Mouse (Mus musculus): ENCODE results near the gene Tecr. TPM values are rescaled to one million over a fixed set of nuclear protein-coding genes. Genes with fewer than 3 reads are reported as not detected.
"Not testable (repeated sequence)": the region's sequence is repeated elsewhere in the genome, so short reads cannot be mapped to it uniquely, and the experiment has no call there.

Gene Tecr
- total and polyA plus RNA-seq, 2 experiments from 2014 or later = 327 to 380 TPM

GRCm38 (mm10) chr8:83575561-83576515 is 31.9 kb downstream of the Tecr start:
- 47% methylated on average over 17 of the region's 17 CpGs for WGBS
- Histone ChIP-seq H3K36me3 (replicated peaks; ENCODE audit: control insufficient read depth, insufficient read depth, low read length) (peaks cover 24% of the 10 kb centered on the region), H3K9ac (replicated peaks; ENCODE audit: low read depth, low read length) (peak overlapping the region; percentile 61), H3K4me3 (ENCODE audit: low read depth, low read length) (peak overlapping the region; percentile 31), H3K27me3 (ENCODE audit: control insufficient read depth, insufficient read depth, low read length) (no peaks in the 10 kb centered on the region), H3K4me2 (ENCODE audit: low read depth, low read length) (peak overlapping the region; percentile 54), H3K27ac (ENCODE audit: low read depth) (peak overlapping the region; percentile 99), H3K9me3 (replicated peaks; ENCODE audit: control insufficient read depth, low read length) (no peaks in the 10 kb centered on the region), H3K4me1 (ENCODE audit: control insufficient read depth, insufficient read depth) (peaks cover 54% of the 10 kb centered on the region)
- DNase-seq (ENCODE audit: low spot score) (peak; percentile 80), ATAC-seq (ENCODE audit: insufficient read depth, low read depth) (peak; percentile 45)
- TF ChIP-seq EP300 (IDR thresholded peaks at IDR 0.05; ENCODE audit: low read depth) (no peak), CTCF (IDR thresholded peaks at IDR 0.05; ENCODE audit: low read depth) (no peak)

- Histone ChIP-seq H3K4me1 (ENCODE audit: control insufficient read depth, insufficient read depth) (peaks cover 54% of the 10 kb centered on the region), H3K4me2 (ENCODE audit: low read depth, low read length) (no peak overlapping the region), H3K27ac (ENCODE audit: low read depth) (peak overlapping the region; percentile 99), H3K9ac (replicated peaks; ENCODE audit: low read depth, low read length) (peak overlapping the region; percentile 37), H3K4me3 (ENCODE audit: low read depth, low read length) (no peak overlapping the region), H3K36me3 (replicated peaks; ENCODE audit: control insufficient read depth, insufficient read depth, low read length) (peaks cover 34% of the 10 kb centered on the region), H3K9me3 (replicated peaks; ENCODE audit: control insufficient read depth, low read length) (no peaks in the 10 kb centered on the region), H3K27me3 (ENCODE audit: control insufficient read depth, insufficient read depth, low read length) (no peaks in the 10 kb centered on the region)
- TF ChIP-seq CTCF (IDR thresholded peaks at IDR 0.05; ENCODE audit: low read depth) = no peak
- WGBS = 58% methylated on average over 15 of the region's 15 CpGs
- no peak for DNase-seq (ENCODE audit: low spot score)
- no peak for ATAC-seq (ENCODE audit: insufficient read depth, low read depth)
Measured at GRCm38 (mm10) chr8:83574631-83575315, 33.0 kb downstream of the Tecr start.

- Histone ChIP-seq H3K9ac (replicated peaks; ENCODE audit: low read depth, low read length) (no peak overlapping the region), H3K4me2 (ENCODE audit: low read depth, low read length) (no peak overlapping the region), H3K27me3 (ENCODE audit: control insufficient read depth, insufficient read depth, low read length) (no peaks in the 10 kb centered on the region), H3K36me3 (replicated peaks; ENCODE audit: control insufficient read depth, insufficient read depth, low read length) (peaks cover 46% of the 10 kb centered on the region), H3K9me3 (replicated peaks; ENCODE audit: control insufficient read depth, low read length) (no peaks in the 10 kb centered on the region), H3K27ac (ENCODE audit: low read depth) (peak overlapping the region; percentile 99), H3K4me1 (ENCODE audit: control insufficient read depth, insufficient read depth) (peaks cover 50% of the 10 kb centered on the region), H3K4me3 (ENCODE audit: low read depth, low read length) (no peak overlapping the region)
- 49% methylated on average over 18 of the region's 18 CpGs for WGBS
- TF ChIP-seq EP300 (IDR thresholded peaks at IDR 0.05; ENCODE audit: low read depth) (no peak), CTCF (IDR thresholded peaks at IDR 0.05; ENCODE audit: low read depth) (peak; percentile 60)
- DNase-seq (ENCODE audit: low spot score) (peak; percentile 70), ATAC-seq (ENCODE audit: insufficient read depth, low read depth) (peak; percentile 33)
Measured at GRCm38 (mm10) chr8:83573140-83573875, 34.5 kb downstream of the Tecr start.

- Histone ChIP-seq H3K36me3 (replicated peaks; ENCODE audit: control insufficient read depth, insufficient read depth, low read length) (peaks cover 46% of the 10 kb centered on the region), H3K9ac (replicated peaks; ENCODE audit: low read depth, low read length) (no peak overlapping the region), H3K4me2 (ENCODE audit: low read depth, low read length) (no peak overlapping the region), H3K27ac (ENCODE audit: low read depth) (peak overlapping the region; percentile 25; the same call in 1 of the 2 replicates), H3K4me3 (ENCODE audit: low read depth, low read length) (no peak overlapping the region), H3K4me1 (ENCODE audit: control insufficient read depth, insufficient read depth) (peaks cover 52% of the 10 kb centered on the region), H3K9me3 (replicated peaks; ENCODE audit: control insufficient read depth, low read length) (no peaks in the 10 kb centered on the region), H3K27me3 (ENCODE audit: control insufficient read depth, insufficient read depth, low read length) (no peaks in the 10 kb centered on the region)
- ATAC-seq (ENCODE audit: insufficient read depth, low read depth) = no peak
- 79% methylated on average over 5 of the region's 5 CpGs for WGBS
- DNase-seq (ENCODE audit: low spot score) = no peak
- no peak for TF ChIP-seq EP300 (IDR thresholded peaks at IDR 0.05; ENCODE audit: low read depth)
- TF ChIP-seq CTCF (IDR thresholded peaks at IDR 0.05; ENCODE audit: low read depth) = no peak
Measured at GRCm38 (mm10) chr8:83572246-83572812, 35.4 kb downstream of the Tecr start.

GRCm38 (mm10) chr8:83571791-83572190 is 36.0 kb downstream of the Tecr start:
- WGBS = 95% methylated on average over 10 of the region's 10 CpGs

GRCm38 (mm10) chr8:83571001-83571340 is 36.8 kb downstream of the Tecr start:
- H3K4me1 ChIP-seq (ENCODE audit: control insufficient read depth, insufficient read depth) = peaks cover 42% of the 10 kb centered on the region

More at GRCm38 (mm10) chr8:83571791-83572190, 36.0 kb downstream of the Tecr start:
- Histone ChIP-seq H3K4me2 (ENCODE audit: low read depth, low read length) (no peak overlapping the region), H3K36me3 (replicated peaks; ENCODE audit: control insufficient read depth, insufficient read depth, low read length) (peaks cover 46% of the 10 kb centered on the region), H3K27ac (ENCODE audit: low read depth) (no peak overlapping the region), H3K27me3 (ENCODE audit: control insufficient read depth, insufficient read depth, low read length) (no peaks in the 10 kb centered on the region), H3K4me3 (ENCODE audit: low read depth, low read length) (no peak overlapping the region), H3K9me3 (replicated peaks; ENCODE audit: control insufficient read depth, low read length) (no peaks in the 10 kb centered on the region), H3K4me1 (ENCODE audit: control insufficient read depth, insufficient read depth) (peaks cover 51% of the 10 kb centered on the region), H3K9ac (replicated peaks; ENCODE audit: low read depth, low read length) (no peak overlapping the region)
- DNase-seq (ENCODE audit: low spot score) (no peak), ATAC-seq (ENCODE audit: insufficient read depth, low read depth) (no peak)
- TF ChIP-seq EP300 (IDR thresholded peaks at IDR 0.05; ENCODE audit: low read depth) (no peak), CTCF (IDR thresholded peaks at IDR 0.05; ENCODE audit: low read depth) (no peak)

More at GRCm38 (mm10) chr8:83571001-83571340, 36.8 kb downstream of the Tecr start:
- WGBS = 90% methylated on average over 7 of the region's 7 CpGs
- H3K4me3 ChIP-seq (ENCODE audit: low read depth, low read length); H3K27me3 ChIP-seq (ENCODE audit: control insufficient read depth, insufficient read depth, low read length); H3K4me2 ChIP-seq (ENCODE audit: low read depth, low read length); DNase-seq (ENCODE audit: low spot score); H3K27ac ChIP-seq (ENCODE audit: low read depth); H3K9ac ChIP-seq (replicated peaks; ENCODE audit: low read depth, low read length); ATAC-seq (ENCODE audit: insufficient read depth, low read depth); H3K9me3 ChIP-seq (replicated peaks; ENCODE audit: control insufficient read depth, low read length): not testable (repeated sequence)
- peaks cover 46% of the 10 kb centered on the region for H3K36me3 ChIP-seq (replicated peaks; ENCODE audit: control insufficient read depth, insufficient read depth, low read length)

All from heart, postnatal 0 days (tissue).